Mouse (Mus musculus) heart, embryonic 14.5 days (tissue): ENCODE results near the gene Rps18. TPM values are rescaled to one million over a fixed set of nuclear protein-coding genes. Genes with fewer than 3 reads are reported as not detected.
"Not testable (repeated sequence)": the region's sequence is repeated elsewhere in the genome, so short reads cannot be mapped to it uniquely, and the experiment has no call there.

Experiments
- ATAC-seq: fragments of 200-750 bp; cut with Nextera tagmentation; 2 replicates; pipeline ENCODE4 v1.8.0; 2017; ENCODE audit warnings: low read depth, moderate TSS enrichment; ENCODE audit not compliant: insufficient number of reproducible peaks, insufficient read depth, low FRiP score
- H3K27ac ChIP-seq, 2 experiments: fragments of 200-500 bp in 1 of 2; fragments of 300-500 bp in 1 of 2; sonication (generic) in 1 of 2; replicated peaks in 1 of 2; 2 replicates each; pipeline ENCODE4 v1.5.1; 2012 to 2014; ENCODE audit warnings: low read depth in 2 of 2, low read length in 2 of 2, control low read depth in 1 of 2, mild to moderate bottlenecking in 1 of 2, mixed read lengths in 1 of 2; ENCODE audit not compliant: control insufficient read depth in 1 of 2, insufficient read depth in 1 of 2
- H3K27me3 ChIP-seq: fragments of 300-500 bp; sonication (generic); 2 replicates; pipeline ENCODE4 v1.6.1; 2014; ENCODE audit warnings: mild to moderate bottlenecking, low read length, control low read depth; ENCODE audit not compliant: control insufficient read depth, insufficient read depth
- H3K36me3 ChIP-seq: fragments of 300-500 bp; sonication (generic); 2 replicates; pipeline ENCODE4 v1.6.1; 2014; ENCODE audit warnings: mild to moderate bottlenecking, control low read depth, low read length, mixed read lengths; ENCODE audit not compliant: control insufficient read depth, insufficient read depth
- H3K4me1 ChIP-seq, 2 experiments: fragments of 200-500 bp in 1 of 2; fragments of 300-500 bp in 1 of 2; sonication (generic) in 1 of 2; 2 replicates each; pipeline ENCODE4 v1.6.1; 2012 to 2014; ENCODE audit warnings: low read length in 2 of 2, control low read depth in 1 of 2, mixed read lengths in 1 of 2; ENCODE audit not compliant: control insufficient read depth in 2 of 2, insufficient read depth in 2 of 2
- H3K4me2 ChIP-seq: fragments of 300-500 bp; sonication (generic); 2 replicates; pipeline ENCODE4 v1.6.1; 2014; ENCODE audit warnings: mild to moderate bottlenecking, low read length
- H3K4me3 ChIP-seq, 2 experiments: fragments of 200-500 bp in 1 of 2; fragments of 300-500 bp in 1 of 2; sonication (generic) in 1 of 2; 2 replicates each; pipeline ENCODE4 v1.5.1; 2012 to 2014; ENCODE audit warnings: low read length in 2 of 2, mild to moderate bottlenecking in 2 of 2, control low read depth in 1 of 2, low read depth in 1 of 2, moderate library complexity in 1 of 2; ENCODE audit not compliant: control insufficient read depth in 1 of 2, insufficient read depth in 1 of 2
- H3K9ac ChIP-seq: fragments of 300-500 bp; sonication (generic); 2 replicates; pipeline ENCODE4 v1.6.1; 2014; ENCODE audit warnings: mild to moderate bottlenecking, low read length
- H3K9me3 ChIP-seq: fragments of 300-500 bp; sonication (generic); 2 replicates; pipeline ENCODE4 v1.6.1; 2016; ENCODE audit warnings: low read length, control low read depth; ENCODE audit not compliant: control insufficient read depth
- WGBS: fragments of 180-500 bp; shearing (Covaris S2); extraction: QIAGEN DNeasy Blood & Tissue Kit; methylation state at CpG from one replicate; pipeline ENCODE4 v1.1.7; 2014; 5-methylcytosine and 5-hydroxymethylcytosine counted together
- polyA plus RNA-seq: library from polyadenylated mRNA; unstranded; fragments of >200 nt; fragmentation: Nextera tagmentation; extraction: Ambion mirVana; gene quantifications from 2 replicates; pipeline ENCODE4 v1.2.1, GENCODE M21; 2014

Gene Rps18
- polyA plus RNA-seq, 1 experiment from 2014 or later: 1,186 TPM

- Histone ChIP-seq H3K9me3 (no peaks in the 10 kb centered on the region), H3K36me3 (peaks cover 29% of the 10 kb centered on the region), H3K4me1 (peaks cover 5 to 13% of the 10 kb centered on the region in 2 experiments; a peak in 2 of 4 replicates), H3K4me2 (peak overlapping the region; percentile 93), H3K27ac (peak overlapping the region; percentile 34 to 92), H3K9ac (peak overlapping the region; percentile 71), H3K27me3 (no peaks in the 10 kb centered on the region), H3K4me3 (peak overlapping the region; percentile 55 to 85)
- peak; percentile 48; the same call in 1 of the 2 replicates for ATAC-seq
- under 1% methylated on average over 43 of the region's 44 CpGs for WGBS
Measured at GRCm38 (mm10) chr17:33908331-33909076, 47.3 kb downstream of the Rps18 start.

GRCm38 (mm10) chr17:33904835-33905234, 51.0 kb downstream of the Rps18 start, which contains the start of gene Platr17:
Platr17 (plus strand) TSS chr17:33905135.
- H3K36me3 ChIP-seq, H3K27me3 ChIP-seq, H3K4me2 ChIP-seq, H3K9me3 ChIP-seq, H3K4me3 ChIP-seq, H3K4me1 ChIP-seq, H3K9ac ChIP-seq, H3K27ac ChIP-seq, ATAC-seq: not testable (repeated sequence)
- 39% methylated on average over 4 of the region's 4 CpGs for WGBS

GRCm38 (mm10) chr17:33903911-33904651, 51.7 kb downstream of the Rps18 start:
- not testable (repeated sequence) for H3K27ac ChIP-seq, ATAC-seq, H3K4me3 ChIP-seq, H3K9me3 ChIP-seq, H3K4me1 ChIP-seq, H3K27me3 ChIP-seq, H3K36me3 ChIP-seq, H3K9ac ChIP-seq, H3K4me2 ChIP-seq
- WGBS: 72% methylated on average over 6 of the region's 6 CpGs

GRCm38 (mm10) chr17:33902491-33902890, 53.3 kb downstream of the Rps18 start:
- H3K4me1 ChIP-seq: no peaks in the 10 kb centered on the region; a peak in 1 of 4 replicates
- no peaks in the 10 kb centered on the region for H3K36me3 ChIP-seq
- no peak for ATAC-seq
- H3K27me3 ChIP-seq: no peaks in the 10 kb centered on the region
- no peaks in the 10 kb centered on the region for H3K9me3 ChIP-seq
- 83% methylated on average over 7 of the region's 7 CpGs for WGBS
- no peak overlapping the region for H3K9ac ChIP-seq
- no peak overlapping the region for H3K4me3 ChIP-seq
- no peak overlapping the region for H3K4me2 ChIP-seq
- H3K27ac ChIP-seq: no peak overlapping the region

GRCm38 (mm10) chr17:33902079-33902478, 53.7 kb downstream of the Rps18 start:
- H3K27ac ChIP-seq: peak overlapping the region in 1 of 2 experiments; percentile 50; a peak in 1 of 4 replicates
- no peaks in the 10 kb centered on the region for H3K36me3 ChIP-seq
- 41% methylated on average over 4 of the region's 4 CpGs for WGBS
- no peak overlapping the region for H3K9ac ChIP-seq
- no peak for ATAC-seq
- H3K27me3 ChIP-seq: no peaks in the 10 kb centered on the region
- no peaks in the 10 kb centered on the region for H3K9me3 ChIP-seq
- H3K4me2 ChIP-seq: no peak overlapping the region
- no peaks in the 10 kb centered on the region; a peak in 1 of 4 replicates for H3K4me1 ChIP-seq
- H3K4me3 ChIP-seq: no peak overlapping the region

Other genes starting within 250 kb of the Rps18 start
- gene March2, start 237.3 kb downstream of the Rps18 start, polyA plus RNA-seq: 71.0 and 85.3 TPM in 2 replicates
- gene Rab11b, start 195.5 kb downstream of the Rps18 start, polyA plus RNA-seq: 300 and 314 TPM in 2 replicates
- gene Angptl4, start 174.2 kb downstream of the Rps18 start, polyA plus RNA-seq: 13.5 and 16.4 TPM in 2 replicates
- 53.8 and 54.2 TPM in 2 replicates for gene Kank3, start 145.5 kb downstream of the Rps18 start, polyA plus RNA-seq
- gene Rps28, start 131.4 kb downstream of the Rps18 start, polyA plus RNA-seq: 653 and 768 TPM in 2 replicates
- 628 and 707 TPM in 2 replicates for gene Ndufa7, start 131.4 kb downstream of the Rps18 start, polyA plus RNA-seq
- gene Cd320, start 112.9 kb downstream of the Rps18 start, polyA plus RNA-seq: 43.5 and 49.2 TPM in 2 replicates
- gene Gm7029, start 82.2 kb downstream of the Rps18 start, polyA plus RNA-seq: not detected in 2 replicates
- 4.5 and 5.4 TPM in 2 replicates for gene Kifc1, start 65.3 kb downstream of the Rps18 start, polyA plus RNA-seq
- gene Platr17, start 50.9 kb downstream of the Rps18 start, polyA plus RNA-seq: 0.26 and 0.35 TPM in 2 replicates
- 24.5 and 27.2 TPM in 2 replicates for gene Daxx, start 46.6 kb downstream of the Rps18 start, polyA plus RNA-seq
- 44.9 and 47.1 TPM in 2 replicates for gene Tapbp, start 40.1 kb downstream of the Rps18 start, polyA plus RNA-seq
- 4.5 and 8.9 TPM in 2 replicates for gene Zbtb22, start 40.1 kb downstream of the Rps18 start, polyA plus RNA-seq
- 30.3 and 38.9 TPM in 2 replicates for gene Rgl2, start 26.5 kb downstream of the Rps18 start, polyA plus RNA-seq
- 110 TPM in 2 replicates for gene Pfdn6, start 15.7 kb downstream of the Rps18 start, polyA plus RNA-seq
- gene Wdr46, start 15.3 kb downstream of the Rps18 start, polyA plus RNA-seq: 14.7 and 15.5 TPM in 2 replicates
- 3.8 and 4.6 TPM in 2 replicates for gene B3galt4, start 4.5 kb downstream of the Rps18 start, polyA plus RNA-seq
- gene Vps52, start 189 bp downstream of the Rps18 start, polyA plus RNA-seq: 27.6 and 30.6 TPM in 2 replicates
- gene H2-K1, start 44.3 kb upstream of the Rps18 start, polyA plus RNA-seq: 32.3 and 37.8 TPM in 2 replicates
- 5.4 and 7.4 TPM in 2 replicates for gene Ring1, start 68.7 kb upstream of the Rps18 start, polyA plus RNA-seq
- 46.8 and 57.7 TPM in 2 replicates for gene H2-Ke6, start 72.1 kb upstream of the Rps18 start, polyA plus RNA-seq
- 48.0 and 53.2 TPM in 2 replicates for gene Slc39a7, start 75.7 kb upstream of the Rps18 start, polyA plus RNA-seq
- 14.2 and 16.4 TPM in 2 replicates for gene Rxrb, start 75.8 kb upstream of the Rps18 start, polyA plus RNA-seq
- gene Col11a2, start 83.4 kb upstream of the Rps18 start, polyA plus RNA-seq: 0.32 and 0.51 TPM in 2 replicates
- 0.78 TPM in 1 of 2 replicates, not detected in the other for gene H2-Oa, start 136.3 kb upstream of the Rps18 start, polyA plus RNA-seq
- gene H2-DMa, start 163.5 kb upstream of the Rps18 start, polyA plus RNA-seq: 5.7 and 9.3 TPM in 2 replicates
- 72.8 and 74.9 TPM in 2 replicates for gene Brd2, start 166.6 kb upstream of the Rps18 start, polyA plus RNA-seq
- gene H2-DMb2, start 187.3 kb upstream of the Rps18 start, polyA plus RNA-seq: 0.32 and 0.36 TPM in 2 replicates
- 0.38 and 0.62 TPM in 2 replicates for gene H2-DMb1, start 197.1 kb upstream of the Rps18 start, polyA plus RNA-seq
- 1.7 and 1.9 TPM in 2 replicates for gene Tap1, start 231.6 kb upstream of the Rps18 start, polyA plus RNA-seq
- 1.6 and 1.7 TPM in 2 replicates for gene Psmb9, start 231.8 kb upstream of the Rps18 start, polyA plus RNA-seq
- 4.4 and 4.6 TPM in 2 replicates for gene Psmb8, start 241.7 kb upstream of the Rps18 start, polyA plus RNA-seq
- 2.1 and 2.8 TPM in 2 replicates for gene Tap2, start 247.5 kb upstream of the Rps18 start, polyA plus RNA-seq